Mouse (Mus musculus) subcutaneous adipose tissue, adult 2 months (tissue): ENCODE measurements around the gene Nap1l4. TPM values are rescaled to one million over a fixed set of nuclear protein-coding genes. Genes with fewer than 3 reads are reported as not detected.

Experiments
- polyA plus RNA-seq: library from polyadenylated mRNA; depleted of rRNA; stranded (reverse); fragments of >200 nt; gene quantifications from 2 replicates; pipeline ENCODE4 v1.2.3, GENCODE M21; 2012; ENCODE audit warnings: low replicate concordance; rRNA removed

Nap1l4 gene
- polyA plus RNA-seq: 92.2 and 97.1 TPM in 2 replicates

DNA sequence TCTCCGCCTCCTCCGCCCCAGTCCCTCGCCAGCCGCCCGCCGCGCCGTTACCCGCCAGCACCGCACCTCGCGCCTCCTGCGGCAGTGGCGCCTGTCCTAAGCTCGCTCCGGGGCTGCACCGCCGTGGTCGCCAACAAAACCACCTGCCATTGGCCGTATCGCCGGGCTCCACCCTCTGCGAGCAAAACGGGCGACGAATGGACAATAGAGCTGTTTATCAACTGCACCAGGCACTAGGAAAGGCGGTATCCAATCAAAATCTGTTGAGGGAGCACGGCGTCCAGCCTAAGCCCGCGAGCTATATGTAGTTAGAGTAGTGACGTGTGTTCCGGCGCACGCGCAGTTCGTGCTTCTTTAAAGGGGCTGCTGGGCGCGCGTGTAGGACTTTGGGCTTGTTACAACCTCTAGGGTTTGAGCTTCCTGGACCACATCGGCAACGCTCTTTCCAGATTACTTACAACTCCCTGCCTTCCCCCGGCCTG, at the start of gene Nap1l4:
Gene Nap1l4, minus strand, starts transcription at position 131 of the 482 bp plus-strand sequence.

DNA sequence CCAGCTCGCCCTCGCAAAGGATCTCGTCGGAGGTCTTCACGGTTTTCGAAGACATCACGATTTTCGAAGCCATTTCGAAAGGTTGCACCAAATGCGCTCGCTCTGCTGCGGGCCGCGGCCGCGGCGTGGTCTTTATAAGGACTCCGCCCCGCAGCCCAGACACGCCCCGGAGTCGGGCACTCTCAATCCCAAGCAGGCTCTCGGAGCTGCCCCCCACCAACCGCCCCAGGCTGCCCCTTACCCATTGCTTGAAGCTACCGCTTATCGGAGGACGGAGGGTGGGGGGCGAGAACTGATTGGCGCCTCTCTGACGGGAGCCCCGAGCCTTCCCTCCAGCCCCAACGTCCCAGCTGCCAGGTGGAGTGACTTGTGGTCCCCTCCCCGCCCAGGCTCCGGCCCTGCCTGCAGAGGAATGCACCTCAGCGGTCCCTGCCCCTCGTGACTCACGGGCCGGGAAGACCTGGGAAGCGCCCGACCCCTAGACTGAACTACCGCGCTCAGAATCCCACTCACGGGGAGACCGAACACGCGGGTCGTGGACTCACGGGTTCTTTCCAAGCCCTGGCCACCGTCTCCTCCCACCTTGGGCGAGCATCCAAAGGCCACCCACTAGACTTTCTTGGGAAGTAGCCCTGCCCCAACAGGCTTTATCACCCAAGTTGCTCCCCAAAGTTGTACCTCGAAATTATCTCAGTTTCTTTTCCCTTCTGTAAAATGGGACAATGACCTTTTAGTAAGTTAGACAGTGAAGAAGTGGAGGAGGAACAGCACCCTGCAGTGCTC, 46.3 kb downstream of the Nap1l4 start, which contains the start of gene Phlda2:
Gene Phlda2, minus strand, starts transcription at position 733 of the 783 bp plus-strand sequence.

DNA sequence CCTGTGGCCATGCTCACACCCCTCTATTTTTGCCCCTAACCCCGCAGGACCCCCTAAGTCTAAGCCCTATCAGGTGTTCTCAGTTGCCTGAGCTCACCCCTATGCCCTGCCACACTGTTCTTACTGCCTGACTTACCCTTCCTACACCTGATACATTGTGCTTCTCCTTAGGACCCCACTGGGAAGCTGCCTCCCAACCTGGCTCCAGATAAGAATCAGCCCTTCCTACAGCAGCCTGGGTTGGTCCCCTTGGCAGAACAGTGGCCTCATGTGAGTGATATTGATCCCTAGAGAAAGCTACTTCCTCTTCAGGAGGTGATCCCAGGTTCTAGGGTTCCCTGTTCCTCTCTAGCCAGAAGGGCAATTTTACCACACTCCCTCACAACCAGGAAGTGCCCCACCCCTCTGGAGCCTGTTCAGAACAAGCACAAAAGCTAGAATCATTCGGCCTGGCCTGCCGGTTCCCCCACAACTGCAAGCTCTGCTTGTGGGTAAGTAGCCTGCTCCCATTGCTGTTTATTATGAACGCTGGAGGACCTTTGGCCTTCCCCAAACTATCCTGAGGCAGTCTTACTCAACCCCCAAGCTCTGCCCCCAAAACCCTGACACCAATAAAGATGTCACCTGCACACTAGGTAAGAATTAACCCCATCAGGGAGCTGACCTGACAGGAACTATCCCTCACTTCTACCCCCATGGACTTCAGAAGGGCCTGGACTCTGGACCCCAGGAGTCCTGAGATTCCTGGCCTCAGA, 75.4 kb downstream of the Nap1l4 start, which contains the start of gene Slc22a18:
Gene Slc22a18, plus strand, starts transcription at position 390 of the 755 bp plus-strand sequence.

Other genes with a start within 250 kb of the Nap1l4 start
- 22.7 and 41.2 TPM in 2 replicates for gene Cdkn1c, start 88.1 kb downstream of the Nap1l4 start, polyA plus RNA-seq
- gene Slc22a18, start 75.4 kb downstream of the Nap1l4 start, polyA plus RNA-seq: 18.3 and 20.4 TPM in 2 replicates
- 0.63 TPM in 1 of 2 replicates, not detected in the other for gene Phlda2, start 46.0 kb downstream of the Nap1l4 start, polyA plus RNA-seq
- 18.4 and 22.3 TPM in 2 replicates for gene Cars, start 51.0 kb upstream of the Nap1l4 start, polyA plus RNA-seq
- gene Tnfrsf26, start 79.6 kb upstream of the Nap1l4 start, polyA plus RNA-seq: 0.98 and 1.0 TPM in 2 replicates
- 11.0 and 13.3 TPM in 2 replicates for gene Tnfrsf22, start 100.6 kb upstream of the Nap1l4 start, polyA plus RNA-seq
- gene Tnfrsf23, start 136.8 kb upstream of the Nap1l4 start, polyA plus RNA-seq: 9.4 and 10.2 TPM in 2 replicates
- gene Osbpl5, start 207.9 kb upstream of the Nap1l4 start, polyA plus RNA-seq: 68.9 and 93.7 TPM in 2 replicates
- 5.9 TPM in 1 of 2 replicates, not detected in the other for gene Mrgprg, start 217.9 kb upstream of the Nap1l4 start, polyA plus RNA-seq
- gene Mrgpre, start 235.4 kb upstream of the Nap1l4 start, polyA plus RNA-seq: 2.0 and 2.8 TPM in 2 replicates